Mouse (Mus musculus) G1E-ER4 (cell line): ENCODE measurements around the gene Fam43a. TPM values are rescaled to one million over a fixed set of nuclear protein-coding genes. Genes with fewer than 3 reads are reported as not detected.

ENCODE experiments used
- GATA1 ChIP-seq: IDR thresholded peaks from one replicate; pipeline ENCODE4 v1.8.0; 2012; ENCODE audit warnings: low read length, inconsistent platforms
- polyA plus RNA-seq: library from polyadenylated mRNA; stranded (reverse); fragments of >175 nt; gene quantifications from 2 replicates; pipeline ENCODE4 v1.2.3, GENCODE M21; 2012

The Fam43a gene
- polyA plus RNA-seq, 1 experiment: not detected

- no peak for TF ChIP-seq GATA1
These were observed 11.8 kb upstream of the Fam43a start, which contains the start of gene Lsg1 for GRCm38 (mm10) chr16:30587494-30588327. Lsg1 (minus strand) TSS chr16:30587592.

DNA sequence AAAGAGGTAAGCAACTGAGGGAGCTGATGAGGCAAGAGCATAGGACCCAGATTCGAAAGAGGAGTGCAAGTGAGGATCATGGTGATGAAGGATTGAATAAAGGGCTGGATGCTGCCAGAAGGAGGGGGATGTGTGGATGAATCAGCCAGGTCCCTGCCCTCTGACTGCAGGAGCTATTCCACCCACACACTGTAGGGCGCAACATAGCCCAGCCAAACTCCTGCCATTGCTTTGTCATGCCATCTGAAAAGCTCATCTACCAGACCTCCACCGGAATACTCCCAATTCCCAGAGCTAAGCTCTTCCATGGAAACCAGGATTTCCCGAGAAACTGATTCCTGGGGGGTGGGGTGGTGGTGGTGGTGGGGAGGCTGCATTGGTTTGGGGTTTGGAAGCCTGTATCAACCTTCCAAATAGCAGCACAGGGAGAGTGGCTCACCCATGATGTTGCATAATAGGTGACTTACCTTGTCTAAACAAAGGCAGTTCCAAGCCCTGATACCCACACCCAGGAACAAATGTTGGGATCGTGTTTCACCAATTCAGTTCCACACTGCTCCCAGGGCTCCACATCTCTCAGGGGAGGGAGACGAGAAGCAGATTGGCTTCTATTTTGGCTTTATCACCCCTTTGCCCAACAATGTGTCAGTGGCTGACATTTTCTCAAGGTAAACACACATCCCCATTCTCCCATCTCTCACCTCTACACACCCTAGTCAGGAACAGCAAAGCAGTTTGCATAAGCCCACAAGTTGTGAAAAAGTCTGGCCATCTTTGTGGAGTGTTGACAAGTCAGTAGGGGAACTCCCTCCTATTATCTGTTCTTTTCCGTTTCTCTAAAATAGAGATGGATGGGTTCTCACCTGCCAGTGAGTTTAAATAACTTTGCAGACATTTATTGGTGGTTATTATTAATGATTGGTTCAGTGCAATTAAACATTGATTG is 9.0 kb upstream of the Fam43a start:
- no peak for TF ChIP-seq GATA1

DNA sequence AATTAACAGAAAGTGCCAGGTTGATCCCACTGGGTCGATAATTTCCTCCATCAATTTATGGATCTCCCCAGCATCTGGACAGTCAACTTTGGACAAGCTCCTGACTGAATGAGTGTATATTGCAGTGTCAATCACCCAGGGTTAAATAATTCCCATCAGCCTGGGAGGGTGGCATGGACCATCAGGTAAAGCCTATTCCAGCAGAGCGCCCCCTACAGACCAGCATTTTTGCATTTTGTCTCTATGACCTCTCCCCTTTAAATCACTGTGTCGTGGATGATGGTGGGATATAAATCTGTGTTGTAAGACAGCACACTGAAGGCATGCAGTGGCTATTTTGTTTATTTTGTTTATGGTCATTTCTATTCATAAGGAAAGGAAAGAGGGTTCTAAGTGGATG is 7.5 kb upstream of the Fam43a start:
- no peak for TF ChIP-seq GATA1

- no peak for TF ChIP-seq GATA1
These were observed 4.2 kb upstream of the Fam43a start for GRCm38 (mm10) chr16:30595356-30595755.

DNA sequence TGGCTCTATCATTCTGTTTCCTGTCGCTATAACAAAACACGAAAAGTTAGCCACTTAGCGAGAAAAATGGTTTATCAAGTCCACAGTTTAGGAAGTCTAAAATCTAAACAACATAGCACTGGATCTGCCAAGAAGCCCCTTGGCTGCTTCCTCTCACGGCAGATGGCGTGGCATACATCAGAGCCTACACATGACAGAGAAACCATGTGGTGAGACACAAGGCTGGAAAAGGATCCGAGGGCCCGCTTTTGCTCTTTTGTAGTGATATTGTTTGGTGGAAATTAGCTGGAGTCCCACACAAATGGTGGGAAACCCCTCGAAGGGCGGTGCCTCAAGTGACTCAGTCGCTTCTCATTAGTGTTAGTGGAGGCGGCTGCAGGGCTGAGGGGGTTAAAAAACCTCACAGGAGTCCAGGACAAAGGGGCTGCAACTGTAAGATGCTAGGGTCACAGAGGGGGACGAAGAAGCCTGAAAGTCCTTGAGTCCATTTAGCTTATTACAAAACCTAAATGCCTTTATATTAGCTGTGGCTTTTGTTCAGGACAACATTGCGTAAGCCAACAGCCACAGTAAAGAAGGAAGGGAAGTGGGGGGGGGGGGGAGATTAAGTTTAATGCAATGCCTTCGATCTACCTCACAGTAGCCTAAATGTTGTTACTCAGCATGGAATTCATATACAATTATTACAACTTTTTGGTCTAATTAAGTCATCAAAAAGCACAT is 3.5 kb upstream of the Fam43a start:
- TF ChIP-seq GATA1: no peak

DNA sequence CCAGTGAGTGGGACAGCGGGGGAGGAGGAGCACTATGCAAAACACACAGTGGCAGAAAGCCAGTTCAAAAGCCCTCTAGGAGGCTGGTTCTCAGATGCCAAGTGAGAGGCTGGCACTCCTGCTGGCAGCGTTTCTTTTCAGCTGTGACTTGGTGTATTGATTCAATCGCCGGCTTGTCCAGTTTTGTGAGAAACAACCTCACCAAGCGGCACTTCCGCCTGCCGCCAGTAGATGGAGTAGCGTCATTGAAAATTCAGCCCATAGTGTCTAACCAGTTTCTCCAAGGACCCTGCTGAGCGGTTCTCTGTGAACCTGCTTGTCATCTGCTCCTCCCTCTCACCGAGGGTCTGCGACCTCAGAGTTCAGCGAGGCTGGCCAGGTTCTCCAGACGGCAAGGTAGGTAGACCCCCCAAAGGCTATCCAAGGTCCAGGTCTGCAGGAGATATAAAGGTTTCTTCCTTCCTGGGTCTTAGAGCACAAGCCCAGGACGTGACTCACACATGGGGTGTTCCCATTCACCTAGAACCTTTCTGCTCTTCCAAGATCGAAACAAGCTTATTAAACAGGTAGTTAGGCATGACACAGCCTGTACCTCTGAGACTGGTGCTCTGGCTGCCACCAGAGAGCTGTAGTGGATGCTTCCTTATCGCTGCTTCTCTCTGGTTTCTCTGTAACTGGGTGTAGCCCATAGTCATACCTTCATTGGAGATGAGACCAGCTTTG is 2.4 kb upstream of the Fam43a start:
- TF ChIP-seq GATA1: no peak

GRCm38 (mm10) chr16:30600431-30601045 is 1.0 kb downstream of the Fam43a start:
- no peak for TF ChIP-seq GATA1

DNA sequence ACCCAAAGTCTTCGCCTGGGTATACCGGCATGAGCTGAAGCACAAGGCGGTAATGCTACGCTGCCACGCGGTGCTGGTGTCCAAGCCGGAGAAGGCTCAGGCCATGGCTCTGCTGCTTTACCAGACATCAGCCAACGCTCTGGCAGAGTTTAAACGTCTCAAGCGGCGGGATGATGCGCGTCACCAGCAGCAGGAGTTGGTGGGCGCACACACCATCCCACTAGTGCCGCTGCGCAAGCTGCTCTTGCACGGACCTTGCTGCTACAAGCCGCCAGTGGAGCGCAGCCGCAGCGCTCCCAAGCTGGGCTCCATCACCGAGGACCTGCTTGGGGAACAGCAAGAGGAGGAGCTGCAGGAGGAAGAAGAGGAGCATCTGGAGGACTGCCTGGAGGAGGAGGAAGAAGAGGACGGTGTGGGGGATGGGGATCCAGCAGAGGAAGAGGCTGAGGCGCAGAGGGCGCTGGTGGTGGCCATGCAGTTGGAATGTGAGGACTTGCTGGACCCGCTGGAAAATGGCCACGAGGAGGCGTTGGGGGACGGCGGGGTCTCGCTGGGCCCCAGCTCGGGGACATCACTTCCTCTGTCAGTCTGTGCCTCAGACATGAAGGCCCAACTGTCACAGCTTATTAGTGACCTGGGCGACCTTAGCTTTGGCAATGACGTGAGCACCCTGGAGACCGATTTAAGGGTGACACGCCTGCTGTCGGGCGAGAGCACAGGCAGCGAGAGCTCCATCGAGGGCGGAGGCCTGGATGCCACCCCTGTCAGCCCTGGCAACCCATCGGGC is 1.7 kb downstream of the Fam43a start:
- no peak for TF ChIP-seq GATA1

- no peak for TF ChIP-seq GATA1
These were observed 2.4 kb downstream of the Fam43a start for GRCm38 (mm10) chr16:30601946-30602345.

- no peak for TF ChIP-seq GATA1
These were observed 3.4 kb downstream of the Fam43a start for GRCm38 (mm10) chr16:30602684-30603530.

GRCm38 (mm10) chr16:30603531-30603842 is 4.0 kb downstream of the Fam43a start:
- no peak for TF ChIP-seq GATA1

DNA sequence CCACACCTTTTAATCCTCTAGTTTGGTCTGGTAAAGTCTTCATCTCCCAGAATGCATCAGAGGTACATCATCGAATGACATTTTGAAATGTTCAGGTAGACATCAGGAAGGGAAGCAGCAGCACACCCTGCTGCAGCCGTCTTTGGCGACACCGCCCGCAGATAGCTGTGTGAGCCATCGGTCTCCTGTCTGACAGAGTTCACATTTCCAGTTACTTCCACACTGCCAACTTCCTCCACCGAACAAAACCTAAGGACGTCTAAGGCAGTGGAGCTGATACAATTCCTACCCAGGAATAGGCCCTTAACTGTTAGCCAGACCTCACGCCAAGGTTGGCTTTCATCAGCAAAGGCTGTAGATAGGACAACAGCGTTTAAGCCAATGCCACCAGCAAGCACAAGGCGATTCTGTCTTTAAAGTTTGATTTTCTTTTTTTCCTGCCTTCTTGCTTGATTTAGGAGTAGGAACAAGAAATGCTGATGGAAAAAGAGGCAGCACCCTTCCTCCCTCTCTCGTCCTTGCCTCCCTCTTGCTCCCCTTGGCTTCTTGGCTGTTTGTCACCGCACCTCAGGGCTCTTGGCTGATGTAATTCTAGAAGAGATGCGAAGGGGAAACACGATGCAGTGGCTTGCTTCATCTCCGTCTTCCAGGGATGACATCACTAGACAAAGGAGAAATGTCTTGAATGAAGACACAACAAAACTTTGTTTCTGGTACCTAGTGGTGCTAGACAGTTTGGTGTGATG is 4.7 kb downstream of the Fam43a start:
- TF ChIP-seq GATA1: no peak
